ENCODE assay signal across 23 mouse cellular contexts in genomic region chr14:75396511-75397026, GRCm38 (mm10). TPM values are rescaled to one million over a fixed set of nuclear protein-coding genes. Genes with fewer than 3 reads are reported as not detected.
DNase-seq lines count a peak whose midpoint lies in the region; TF ChIP-seq lines count a peak whose summit lies in the region.
"Had no signal": no experiment of that assay in that cellular context is flagged by ENCODE, and none has a peak within 500 bp of the region (broad histone marks: within the 10 kb centered on the region; RNA-seq: fewer than 3 reads in every experiment).

No protein-coding gene starts in this region.

- H3K79me2 ChIP-seq in MEL (ENCODE audit: control insufficient read depth, insufficient read depth, low read length, poor library complexity), result no peaks in the 10 kb centered on the region

- 87% methylated on average over 10 of the region's 10 CpGs for WGBS in hindbrain, embryonic 10.5 days

- no peak for TF ChIP-seq RAD21 in MEL (IDR thresholded peaks at IDR 0.05; ENCODE audit: low read depth, low read length)

- H3K4me3 ChIP-seq in MEL (ENCODE audit: control insufficient read depth in 1 of 2, insufficient read depth in 1 of 2, low read depth in 2 of 2, low read length in 2 of 2), result peak overlapping the region; percentile 54 to 85
- no peak overlapping the region for H3K4me3 ChIP-seq in hindbrain, embryonic 10.5 days
- H3K4me3 ChIP-seq: embryonic facial prominence, embryonic 12.5 days; gastrocnemius, adult 2 months; heart, embryonic 12.5 days; hindbrain, embryonic 12.5 days had no signal

- DNase-seq in 3134 (ENCODE audit: extremely low read depth, insufficient read length, low spot score) (peak; percentile 24), A20 (ENCODE audit: low read depth, low spot score) (peak; percentile 46), MEL (ENCODE audit: low read depth, low spot score) (peak; percentile 93), ZHBTc4 (ENCODE audit: low read depth, low spot score) (peak; percentile 68)
- no peak for DNase-seq in hindbrain, embryonic 10.5 days (ENCODE audit: low spot score)
- no peak for DNase-seq in frontal cortex, postnatal 25 days (ENCODE audit: low spot score in 2 of 2)
- no peak for DNase-seq in adrenal gland, adult 8-10 months
- DNase-seq: adrenal gland, postnatal 14 days; cerebellum, adult 18-20 months; cerebellum, adult 9-11 months; gastrocnemius, adult 2 months; gastrocnemius, postnatal 25 days; heart, postnatal 36 days; kidney, adult 18-20 months had no signal

- H3K9me3 ChIP-seq in MEL (replicated peaks; ENCODE audit: insufficient read depth, low read length), result no peaks in the 10 kb centered on the region
- H3K9me3 ChIP-seq in hindbrain, embryonic 10.5 days, result no peaks in the 10 kb centered on the region
- H3K9me3 ChIP-seq: embryonic facial prominence, embryonic 12.5 days; G1E; heart, embryonic 12.5 days; hindbrain, embryonic 12.5 days had no signal

- TF ChIP-seq CTCF in MEL (IDR thresholded peaks at IDR 0.05 in 2 of 3, conservative IDR thresholded peaks at IDR 0.05 in 1 of 3; ENCODE audit: control insufficient read depth in 1 of 3, insufficient read depth in 1 of 3, low read depth in 2 of 3, low read length in 3 of 3, poor library complexity in 1 of 3, severe bottlenecking in 1 of 3), result no peak

- H3K27ac ChIP-seq in MEL (ENCODE audit: control insufficient read depth, low read depth, low read length), result no peak overlapping the region
- no peak overlapping the region for H3K27ac ChIP-seq in hindbrain, embryonic 10.5 days
- H3K27ac ChIP-seq: embryonic facial prominence, embryonic 12.5 days; gastrocnemius, adult 2 months; hindbrain, embryonic 12.5 days had no signal

- TF ChIP-seq POLR2A in MEL (IDR thresholded peaks at IDR 0.05; ENCODE audit: control insufficient read depth in 1 of 2, insufficient read depth in 1 of 2, low read depth in 1 of 2, low read length in 2 of 2, poor library complexity in 1 of 2), result peak in 1 of 2 experiments; percentile 67; a peak in 2 of 4 replicates

- H3K36me3 ChIP-seq in MEL (ENCODE audit: control insufficient read depth in 1 of 2, insufficient read depth in 2 of 2, low read length in 2 of 2), result peaks cover 0 to 2% of the 10 kb centered on the region in 2 experiments; a peak in 1 of 4 replicates
- no peaks in the 10 kb centered on the region for H3K36me3 ChIP-seq in hindbrain, embryonic 10.5 days
- H3K36me3 ChIP-seq: embryonic facial prominence, embryonic 12.5 days; G1E; heart, embryonic 12.5 days; hindbrain, embryonic 12.5 days had no signal

- peaks cover 0 to 6% of the 10 kb centered on the region in 2 experiments; a peak in 1 of 4 replicates for H3K4me1 ChIP-seq in MEL (ENCODE audit: control insufficient read depth in 1 of 2, insufficient read depth in 2 of 2, low read length in 2 of 2)
- H3K4me1 ChIP-seq in hindbrain, embryonic 10.5 days (replicated peaks), result peaks cover 30% of the 10 kb centered on the region
- H3K4me1 ChIP-seq: embryonic facial prominence, embryonic 12.5 days; heart, embryonic 12.5 days had no signal

- TF ChIP-seq EP300 in MEL (IDR thresholded peaks at IDR 0.05; ENCODE audit: low read depth in 1 of 2, low read length in 2 of 2), result no peak

- H3K9ac ChIP-seq in MEL (ENCODE audit: control insufficient read depth, low read depth, low read length, poor library complexity, severe bottlenecking), result peak overlapping the region; percentile 34; the same call in 1 of the 2 replicates
- H3K9ac ChIP-seq: embryonic facial prominence, embryonic 12.5 days; heart, embryonic 12.5 days; hindbrain, embryonic 12.5 days had no signal

- H3K27me3 ChIP-seq in MEL (ENCODE audit: control insufficient read depth in 1 of 2, insufficient read depth in 2 of 2, low read length in 2 of 2), result peaks cover 0 to 5% of the 10 kb centered on the region in 2 experiments; a peak in 2 of 4 replicates
- H3K27me3 ChIP-seq in hindbrain, embryonic 10.5 days (ENCODE audit: insufficient read depth, poor library complexity, severe bottlenecking), result no peaks in the 10 kb centered on the region
- H3K27me3 ChIP-seq: embryonic facial prominence, embryonic 12.5 days; heart, embryonic 12.5 days; hindbrain, embryonic 12.5 days had no signal

TF ChIP-seq in MEL, 35 proteins besides CTCF, POLR2A, EP300 and RAD21:
- TF ChIP-seq MYC (IDR thresholded peaks at IDR 0.05; ENCODE audit: low read depth, low read length) (no peak), MXI1 (IDR thresholded peaks at IDR 0.05; ENCODE audit: low read depth, low read length) (no peak), TCF12 (IDR thresholded peaks at IDR 0.05; ENCODE audit: low read depth, low read length) (0 out of 2 replicates have a peak, but pooled peaks have one; percentile 23), SMC3 (IDR thresholded peaks at IDR 0.05; ENCODE audit: low read depth, low read length) (no peak), POLR2AphosphoS2 (IDR thresholded peaks at IDR 0.05; ENCODE audit: low read length) (no peak), MAZ (IDR thresholded peaks at IDR 0.05; ENCODE audit: low read depth, low read length) (no peak), GABPA (IDR thresholded peaks at IDR 0.05; ENCODE audit: low read depth, low read length) (no peak), TBP (IDR thresholded peaks at IDR 0.05; ENCODE audit: low read depth, low read length) (peak; percentile 78), HCFC1 (IDR thresholded peaks at IDR 0.05; ENCODE audit: low read depth, low read length) (no peak; the same call in 1 of the 2 replicates), ZMIZ1 (IDR thresholded peaks at IDR 0.05; ENCODE audit: low read depth, low read length) (no peak), BHLHE40 (IDR thresholded peaks at IDR 0.05; ENCODE audit: borderline replicate concordance, low read depth, low read length) (no peak), NRF1 (IDR thresholded peaks at IDR 0.05; ENCODE audit: insufficient read depth, low read depth, low read length, poor library complexity, severe bottlenecking) (no peak), USF2 (IDR thresholded peaks at IDR 0.05; ENCODE audit: borderline replicate concordance in 1 of 2, insufficient read depth in 1 of 2, low read depth in 1 of 2, low read length in 2 of 2) (no peak), ZC3H11A (IDR thresholded peaks at IDR 0.05; ENCODE audit: low read depth, low read length) (no peak; the same call in 1 of the 2 replicates), KAT2A (conservative IDR thresholded peaks at IDR 0.05; ENCODE audit: low read depth, low read length) (no peak), MYB (IDR thresholded peaks at IDR 0.05; ENCODE audit: low read depth, low read length) (no peak), NELFE (IDR thresholded peaks at IDR 0.05; ENCODE audit: low read depth, low read length) (no peak), MAFK (IDR thresholded peaks at IDR 0.05; ENCODE audit: borderline replicate concordance, low read depth, low read length) (no peak), USF1 (IDR thresholded peaks at IDR 0.05; ENCODE audit: low read depth, low read length) (no peak), ETS1 (IDR thresholded peaks at IDR 0.05; ENCODE audit: low read depth, low read length) (no peak), SIN3A (IDR thresholded peaks at IDR 0.05; ENCODE audit: low read length) (peak; percentile 49; the same call in 1 of the 2 replicates), ZKSCAN1 (IDR thresholded peaks at IDR 0.05; ENCODE audit: low read depth, low read length) (no peak), UBTF (IDR thresholded peaks at IDR 0.05; ENCODE audit: borderline replicate concordance, insufficient read depth, low read depth, low read length) (no peak), ZNF384 (IDR thresholded peaks at IDR 0.05; ENCODE audit: low read depth, low read length) (no peak), MEF2A (IDR thresholded peaks at IDR 0.05; ENCODE audit: extremely low read depth, insufficient replicate concordance, low read depth, low read length, poor library complexity, severe bottlenecking) (no peak), GATA1 (IDR thresholded peaks at IDR 0.05; ENCODE audit: low read depth, low read length) (no peak), CHD2 (IDR thresholded peaks at IDR 0.05; ENCODE audit: low read length) (peak; percentile 30; the same call in 1 of the 2 replicates), JUND (IDR thresholded peaks at IDR 0.05; ENCODE audit: low read depth, low read length) (no peak), POLR2AphosphoS5 (IDR thresholded peaks at IDR 0.05; ENCODE audit: borderline replicate concordance, low read depth, low read length) (no peak), TAL1 (IDR thresholded peaks at IDR 0.05; ENCODE audit: low read length) (no peak), ELF1 (IDR thresholded peaks at IDR 0.05; ENCODE audit: low read depth, low read length) (peak; percentile 41; the same call in 1 of the 2 replicates), MAX (IDR thresholded peaks at IDR 0.05; ENCODE audit: low read length) (no peak), CHD1 (IDR thresholded peaks at IDR 0.05; ENCODE audit: low read depth, low read length) (no peak), RCOR1 (IDR thresholded peaks at IDR 0.05; ENCODE audit: low read depth, low read length) (no peak), E2F4 (IDR thresholded peaks at IDR 0.05; ENCODE audit: borderline replicate concordance, low read depth, low read length) (no peak)
TF ChIP-seq in MEL: peak in this region for 5.

RNA-seq across cellular contexts. Expression of gene Siah3, which starts 59.2 kb away (rescaled TPM):
- 0.04 and 0.07 TPM in 2 replicates for total RNA-seq in MEL (2012; rRNA removed)
- under 1 TPM in 1 of 2 experiments, not detected in 1; 0.29 TPM for polyA plus RNA-seq in MEL (2012; ENCODE audit: insufficient read depth in 1 of 2, insufficient read length in 2 of 2, low read depth in 1 of 2, low replicate concordance in 2 of 2, missing spikeins in 1 of 2)
- polyA plus RNA-seq in hindbrain, embryonic 10.5 days (2016; fragmentation: Nextera tagmentation; extraction: Ambion mirVana), result 0.34 and 1.2 TPM in 2 replicates
- under 1 TPM; 0.07 to 0.25 (median 0.17) TPM for total RNA-seq in adrenal gland, adult 8-10 months (2022)
- total RNA-seq: gastrocnemius, adult 2 months; granulocyte monocyte progenitor cell, adult 5-6 weeks; heart, adult 8-10 months; heart, postnatal 36 days had no signal
- polyA plus RNA-seq: C2C12; G1E; heart, embryonic 12.5 days; heart, embryonic 16.5 days; Patski had no signal

Comparison
In these comparisons a context has a peak if more than half of its experiments do, and no peak if none do; other contexts are left out.
1. DNase-seq: peak in 3134 (single experiment), A20 (single experiment), MEL (single experiment) and ZHBTc4 (single experiment); none in hindbrain, embryonic 10.5 days (single experiment), frontal cortex, postnatal 25 days (0 of 2) and adrenal gland, adult 8-10 months (single experiment).